Mouse (Mus musculus): ENCODE measurements around the gene Yod1. TPM values are rescaled to one million over a fixed set of nuclear protein-coding genes. Genes with fewer than 3 reads are reported as not detected.

Yod1 gene
- polyA plus RNA-seq, 1 experiment, result 1.5 TPM

GRCm38 (mm10) chr1:130699937-130700633 lies 17.0 kb upstream of the Yod1 start:
- TF ChIP-seq POLR2A (IDR thresholded peaks at IDR 0.05; ENCODE audit: low read depth, low read length) (no peak), CTCF (IDR thresholded peaks at IDR 0.05; ENCODE audit: extremely low read depth, insufficient read length, insufficient replicate concordance, low read depth, low read length) (no peak)
- Histone ChIP-seq H3K27ac (ENCODE audit: insufficient read depth, low read depth, low read length) (no peak overlapping the region), H3K4me1 (ENCODE audit: control insufficient read depth, insufficient read depth, insufficient read length, low read length) (peaks cover 3% of the 10 kb centered on the region; the same call in 1 of the 2 replicates), H3K36me3 (ENCODE audit: control insufficient read depth, insufficient read depth, low read length) (peaks cover 62% of the 10 kb centered on the region), H3K4me3 (ENCODE audit: low read depth, low read length) (no peak overlapping the region), H3K27me3 (ENCODE audit: control insufficient read depth, insufficient read depth, low read length) (no peaks in the 10 kb centered on the region)
- WGBS, result 85% methylated on average over 10 of the region's 10 CpGs

DNA sequence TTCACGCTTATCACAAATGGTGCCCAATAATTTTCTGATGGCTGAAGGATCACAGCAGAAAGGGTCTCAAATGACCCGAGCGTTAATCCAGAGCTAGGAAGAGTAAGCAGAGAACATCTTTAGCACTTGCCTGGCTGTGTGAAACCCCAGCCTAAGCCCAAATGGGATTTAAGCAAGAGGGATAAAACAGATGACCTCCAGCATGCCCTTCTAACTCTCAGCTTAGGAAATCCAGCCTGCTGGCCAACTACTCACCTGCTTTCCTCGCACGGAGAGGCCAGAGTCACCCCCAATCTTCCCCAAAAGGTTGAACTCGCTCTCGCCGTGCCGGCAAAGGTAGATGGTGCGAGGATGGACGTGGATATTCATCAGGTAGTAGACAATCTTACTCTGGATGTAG lies 15.2 kb upstream of the Yod1 start:
- no peak for TF ChIP-seq POLR2A (IDR thresholded peaks at IDR 0.05; ENCODE audit: low read depth, low read length)
- Histone ChIP-seq H3K27ac (ENCODE audit: insufficient read depth, low read depth, low read length) (no peak overlapping the region), H3K36me3 (ENCODE audit: control insufficient read depth, insufficient read depth, low read length) (peaks cover 71% of the 10 kb centered on the region), H3K4me3 (ENCODE audit: low read depth, low read length) (no peak overlapping the region), H3K4me1 (ENCODE audit: control insufficient read depth, insufficient read depth, insufficient read length, low read length) (no peaks in the 10 kb centered on the region), H3K27me3 (ENCODE audit: control insufficient read depth, insufficient read depth, low read length) (no peaks in the 10 kb centered on the region)
- 97% methylated on average over 11 of the region's 11 CpGs for WGBS

- H3K4me3 ChIP-seq (ENCODE audit: low read depth, low read length), result no peak overlapping the region
- TF ChIP-seq POLR2A (IDR thresholded peaks at IDR 0.05; ENCODE audit: low read depth, low read length) (no peak), CTCF (IDR thresholded peaks at IDR 0.05; ENCODE audit: extremely low read depth, insufficient read length, insufficient replicate concordance, low read depth, low read length) (no peak)
- no peaks in the 10 kb centered on the region for H3K27me3 ChIP-seq (ENCODE audit: control insufficient read depth, insufficient read depth, low read length)
- no peak overlapping the region for H3K27ac ChIP-seq (ENCODE audit: insufficient read depth, low read depth, low read length)
- peaks cover 72% of the 10 kb centered on the region for H3K36me3 ChIP-seq (ENCODE audit: control insufficient read depth, insufficient read depth, low read length)
- H3K4me1 ChIP-seq (ENCODE audit: control insufficient read depth, insufficient read depth, insufficient read length, low read length), result no peaks in the 10 kb centered on the region
- 62% methylated on average over 2 of the region's 2 CpGs for WGBS
Observed at GRCm38 (mm10) chr1:130703613-130704012, 13.5 kb upstream of the Yod1 start.

GRCm38 (mm10) chr1:130710283-130711080 lies 6.6 kb upstream of the Yod1 start:
- Histone ChIP-seq H3K4me1 (ENCODE audit: control insufficient read depth, insufficient read depth, insufficient read length, low read length) (peaks cover 4% of the 10 kb centered on the region; the same call in 1 of the 2 replicates), H3K27me3 (ENCODE audit: control insufficient read depth, insufficient read depth, low read length) (no peaks in the 10 kb centered on the region), H3K36me3 (ENCODE audit: control insufficient read depth, insufficient read depth, low read length) (peaks cover 44% of the 10 kb centered on the region), H3K4me3 (ENCODE audit: low read depth, low read length) (no peak overlapping the region), H3K27ac (ENCODE audit: insufficient read depth, low read depth, low read length) (no peak overlapping the region)
- 93% methylated on average over 22 of the region's 22 CpGs for WGBS
- TF ChIP-seq CTCF (IDR thresholded peaks at IDR 0.05; ENCODE audit: extremely low read depth, insufficient read length, insufficient replicate concordance, low read depth, low read length) (no peak), POLR2A (IDR thresholded peaks at IDR 0.05; ENCODE audit: low read depth, low read length) (no peak)

- H3K4me1 ChIP-seq (ENCODE audit: control insufficient read depth, insufficient read depth, insufficient read length, low read length), result peaks cover 7% of the 10 kb centered on the region; the same call in 1 of the 2 replicates
- 76% methylated on average over 4 of the region's 4 CpGs for WGBS
- H3K27ac ChIP-seq (ENCODE audit: insufficient read depth, low read depth, low read length), result no peak overlapping the region
- no peak overlapping the region for H3K4me3 ChIP-seq (ENCODE audit: low read depth, low read length)
- no peak for TF ChIP-seq CTCF (IDR thresholded peaks at IDR 0.05; ENCODE audit: extremely low read depth, insufficient read length, insufficient replicate concordance, low read depth, low read length)
- no peak for TF ChIP-seq POLR2A (IDR thresholded peaks at IDR 0.05; ENCODE audit: low read depth, low read length)
- H3K36me3 ChIP-seq (ENCODE audit: control insufficient read depth, insufficient read depth, low read length), result peaks cover 17% of the 10 kb centered on the region
- no peaks in the 10 kb centered on the region for H3K27me3 ChIP-seq (ENCODE audit: control insufficient read depth, insufficient read depth, low read length)
Observed at GRCm38 (mm10) chr1:130714046-130714445, 3.1 kb upstream of the Yod1 start.

DNA sequence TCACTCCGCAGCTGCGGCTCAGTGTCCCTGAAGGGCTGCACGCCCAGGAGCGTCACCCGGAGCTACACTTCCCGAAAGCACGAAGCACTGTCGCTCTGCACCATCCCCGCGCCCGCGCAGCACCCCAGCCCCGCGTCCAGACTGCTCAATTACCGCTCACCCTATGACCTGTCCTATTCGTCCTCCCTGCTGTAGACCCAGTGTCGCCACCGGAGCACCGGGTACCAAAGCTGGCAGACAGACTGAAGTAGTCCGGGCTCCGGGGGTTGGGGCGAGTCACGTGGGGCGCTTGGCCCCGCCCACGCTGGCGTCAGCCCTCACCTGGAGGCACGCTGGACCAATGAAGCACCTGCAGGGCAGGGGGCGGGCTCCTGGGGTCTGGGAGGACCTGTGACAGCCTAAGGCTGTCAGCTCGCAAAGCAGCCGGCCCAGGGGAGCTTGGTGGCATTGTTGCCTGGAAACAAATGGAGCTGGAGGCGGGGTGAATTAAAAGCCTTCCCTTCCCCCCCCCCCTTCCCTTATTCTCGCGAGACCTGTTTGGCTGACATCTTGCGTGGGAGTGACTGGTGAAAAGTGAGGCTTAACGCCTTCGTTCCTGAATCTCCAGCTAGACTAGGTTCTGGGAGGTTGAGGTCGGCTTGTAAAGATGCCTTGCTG lies 1.4 kb upstream of the Yod1 start, which contains the start of gene Gm29427:
Gene Gm29427 (minus strand): TSS at position 239 of the 657 bp plus-strand sequence.
- TF ChIP-seq POLR2A (IDR thresholded peaks at IDR 0.05; ENCODE audit: low read depth, low read length) (peak; percentile 79; the same call in 1 of the 2 replicates), CTCF (IDR thresholded peaks at IDR 0.05; ENCODE audit: extremely low read depth, insufficient read length, insufficient replicate concordance, low read depth, low read length) (no peak)
- peak within 1 kb of the TSS; percentile 93 for H3K27ac ChIP-seq (ENCODE audit: insufficient read depth, low read depth, low read length)
- H3K4me3 ChIP-seq (ENCODE audit: low read depth, low read length), result peak within 1 kb of the TSS; percentile 85
- H3K27me3 ChIP-seq (ENCODE audit: control insufficient read depth, insufficient read depth, low read length), result no peaks in the 10 kb centered on the region
- WGBS, result 1% methylated on average over 38 of the region's 38 CpGs
- peaks cover 9% of the 10 kb centered on the region; the same call in 1 of the 2 replicates for H3K4me1 ChIP-seq (ENCODE audit: control insufficient read depth, insufficient read depth, insufficient read length, low read length)
- peaks cover 12% of the 10 kb centered on the region; the same call in 1 of the 2 replicates for H3K36me3 ChIP-seq (ENCODE audit: control insufficient read depth, insufficient read depth, low read length)

- H3K4me3 ChIP-seq (ENCODE audit: low read depth, low read length), result peak overlapping the region; percentile 85
- WGBS, result 0% methylated on average over 3 of the region's 3 CpGs
- H3K27me3 ChIP-seq (ENCODE audit: control insufficient read depth, insufficient read depth, low read length), result no peaks in the 10 kb centered on the region
- peaks cover 10% of the 10 kb centered on the region; the same call in 1 of the 2 replicates for H3K36me3 ChIP-seq (ENCODE audit: control insufficient read depth, insufficient read depth, low read length)
- peaks cover 9% of the 10 kb centered on the region; the same call in 1 of the 2 replicates for H3K4me1 ChIP-seq (ENCODE audit: control insufficient read depth, insufficient read depth, insufficient read length, low read length)
- TF ChIP-seq POLR2A (IDR thresholded peaks at IDR 0.05; ENCODE audit: low read depth, low read length), result no peak
- no peak for TF ChIP-seq CTCF (IDR thresholded peaks at IDR 0.05; ENCODE audit: extremely low read depth, insufficient read length, insufficient replicate concordance, low read depth, low read length)
- H3K27ac ChIP-seq (ENCODE audit: insufficient read depth, low read depth, low read length), result peak overlapping the region; percentile 93
Observed at GRCm38 (mm10) chr1:130716218-130716512, 962 bp upstream of the Yod1 start.
